ENCODE assay signal across 7 mouse cellular contexts in genomic region chr17:31856519-31857160, GRCm38 (mm10). TPM values are rescaled to one million over a fixed set of nuclear protein-coding genes. Genes with fewer than 3 reads are reported as not detected.
DNase-seq lines count a peak whose midpoint lies in the region; ATAC-seq lines count a peak whose summit lies in the region.

No protein-coding gene starts in this region.

- peak overlapping the region; percentile 73 for H3K4me2 ChIP-seq in hindbrain, embryonic 12.5 days (replicated peaks)

- ATAC-seq in hindbrain, embryonic 12.5 days (ENCODE audit: low FRiP score), result peak; percentile 53

- H3K36me3 ChIP-seq in hindbrain, embryonic 12.5 days, result no peaks in the 10 kb centered on the region

- DNase-seq in adrenal gland, postnatal 10 days, result peak; percentile 90
- DNase-seq in cerebellum, postnatal 25 days, result peak; percentile 36 to 46
- peak; percentile 30 to 37 for DNase-seq in frontal cortex, postnatal 36 days (ENCODE audit: low spot score in 2 of 2)
- DNase-seq in layer of hippocampus, postnatal 36 days, result peak; percentile 20 to 40
- peak; percentile 93 for DNase-seq in lung, postnatal 25 days (ENCODE audit: low spot score)
- DNase-seq in retina, postnatal 1 day, result peak; percentile 92

- H3K27me3 ChIP-seq in hindbrain, embryonic 12.5 days, result no peaks in the 10 kb centered on the region

- H3K9ac ChIP-seq in hindbrain, embryonic 12.5 days, result peak overlapping the region; percentile 51; the same call in 1 of the 2 replicates

- WGBS in hindbrain, embryonic 12.5 days, result 35% methylated on average over 17 of the region's 17 CpGs

- H3K9me3 ChIP-seq in hindbrain, embryonic 12.5 days (replicated peaks), result no peaks in the 10 kb centered on the region

- peak overlapping the region; percentile 86 for H3K27ac ChIP-seq in hindbrain, embryonic 12.5 days

- peak overlapping the region; percentile 88 for H3K4me3 ChIP-seq in hindbrain, embryonic 12.5 days

- H3K4me1 ChIP-seq in hindbrain, embryonic 12.5 days, result peaks cover 36% of the 10 kb centered on the region

RNA-seq across cellular contexts. Expression of gene Sik1, which starts 1.0 kb away (rescaled TPM):
- total RNA-seq in adrenal gland, postnatal 10 days (2021), result 100 to 1,000 TPM in 1 of 2 experiments, 10 to 100 TPM in 1; 25.4 to 112 TPM
- polyA plus RNA-seq in hindbrain, embryonic 12.5 days (2016; fragmentation: Nextera tagmentation; extraction: Ambion mirVana), result 16.5 and 18.9 TPM in 2 replicates
- total RNA-seq in layer of hippocampus, postnatal 36 days (2021), result 10 to 100 TPM; 16.9 to 18.0 TPM

Comparison
In these comparisons a context has a peak if more than half of its experiments do, and no peak if none do; other contexts are left out.
1. Peak in every context shown above with its lines: DNase-seq, ATAC-seq, H3K4me3 ChIP-seq and H3K27ac ChIP-seq.
2. DNase-seq: peak in every context shown above with its lines; median percentile 93 in lung, postnatal 25 days; 92 in retina, postnatal 1 day; 90 in adrenal gland, postnatal 10 days; 41 in cerebellum, postnatal 25 days; 34 in frontal cortex, postnatal 36 days; 30 in layer of hippocampus, postnatal 36 days.